ENCODE assay signal across 12 mouse cellular contexts in the genomic region with DNA sequence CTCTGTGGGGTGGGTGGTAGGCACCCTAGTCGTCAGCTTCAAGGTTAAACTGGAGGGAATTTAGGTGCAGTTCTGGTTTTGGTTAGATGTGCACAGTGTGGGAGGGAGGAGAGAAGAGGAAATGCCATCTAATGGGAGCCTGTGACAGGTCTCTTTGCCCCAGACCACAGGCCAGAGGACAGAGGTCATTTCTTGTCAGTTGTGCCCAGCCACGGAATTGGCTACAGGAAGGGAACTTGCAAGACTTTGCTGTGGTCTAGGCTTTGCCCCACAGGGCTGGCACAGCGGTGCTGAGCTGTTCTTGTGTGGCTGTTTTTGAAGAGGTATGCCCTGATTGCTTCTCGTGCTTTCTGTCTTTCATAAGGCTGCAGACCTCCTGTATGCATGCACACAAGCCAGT. TPM values are rescaled to one million over a fixed set of nuclear protein-coding genes. Genes with fewer than 3 reads are reported as not detected.
DNase-seq lines count a peak whose midpoint lies in the region; ATAC-seq and TF ChIP-seq lines count a peak whose summit lies in the region.
"Had no signal": no experiment of that assay in that cellular context is flagged by ENCODE, and none has a peak within 500 bp of the region (broad histone marks: within the 10 kb centered on the region; RNA-seq: fewer than 3 reads in every experiment).

No protein-coding gene starts in this region.

- no peak for TF ChIP-seq CTCF in gastrocnemius, adult 2 months (IDR thresholded peaks at IDR 0.05)

- no peak overlapping the region for H3K4me3 ChIP-seq in gastrocnemius, adult 2 months
- H3K4me3 ChIP-seq in embryonic facial prominence, embryonic 14.5 days (ENCODE audit: low read depth, low read length), result no peak overlapping the region
- no peak overlapping the region for H3K4me3 ChIP-seq in hindbrain, embryonic 14.5 days (replicated peaks; ENCODE audit: low read length)
- no peak overlapping the region for H3K4me3 ChIP-seq in midbrain, embryonic 16.5 days (ENCODE audit: low read depth, low read length)
- H3K4me3 ChIP-seq: heart, embryonic 12.5 days had no signal

- peaks cover 5% of the 10 kb centered on the region; the same call in 1 of the 2 replicates for H3K4me1 ChIP-seq in embryonic facial prominence, embryonic 14.5 days (ENCODE audit: control insufficient read depth, insufficient read depth, low read length)
- H3K4me1 ChIP-seq in hindbrain, embryonic 14.5 days (replicated peaks; ENCODE audit: control insufficient read depth, insufficient read depth, low read length), result peaks cover 39% of the 10 kb centered on the region
- peaks cover 21% of the 10 kb centered on the region for H3K4me1 ChIP-seq in midbrain, embryonic 16.5 days (ENCODE audit: control insufficient read depth, insufficient read depth, low read length)

- intact Hi-C loops in gastrocnemius, adult 2 months (cut with DNase I), result no loop called here
- intact Hi-C loops in gastrocnemius, postnatal 14 days (cut with DNase I; ENCODE audit: low total_unique reads), result no loop called here

- DNase-seq in gastrocnemius, adult 2 months, result no peak
- no peak for DNase-seq in gastrocnemius, postnatal 14 days
- DNase-seq in embryonic facial prominence, embryonic 14.5 days (ENCODE audit: low spot score), result no peak
- no peak for DNase-seq in hindbrain, embryonic 14.5 days (ENCODE audit: low spot score)
- DNase-seq in frontal cortex, postnatal 25 days (ENCODE audit: low spot score in 2 of 2), result no peak
- no peak for DNase-seq in kidney, adult 18-20 months
- DNase-seq in cerebellum, postnatal 25 days, result no peak
- DNase-seq: adrenal gland, postnatal 10 days; kidney, postnatal 14 days had no signal

- ATAC-seq in embryonic facial prominence, embryonic 14.5 days (ENCODE audit: low read depth), result no peak
- ATAC-seq in hindbrain, embryonic 14.5 days (ENCODE audit: low FRiP score), result no peak
- no peak for ATAC-seq in midbrain, embryonic 16.5 days
- ATAC-seq: lung, postnatal 0 days had no signal

- no peaks in the 10 kb centered on the region for H3K27me3 ChIP-seq in embryonic facial prominence, embryonic 14.5 days (replicated peaks; ENCODE audit: control insufficient read depth, insufficient read depth, low read length)
- no peaks in the 10 kb centered on the region for H3K27me3 ChIP-seq in hindbrain, embryonic 14.5 days (ENCODE audit: control insufficient read depth, insufficient read depth, low read length)
- no peaks in the 10 kb centered on the region for H3K27me3 ChIP-seq in midbrain, embryonic 16.5 days (ENCODE audit: control insufficient read depth, insufficient read depth, low read depth, low read length)
- H3K27me3 ChIP-seq: heart, embryonic 12.5 days had no signal

- H3K36me3 ChIP-seq in embryonic facial prominence, embryonic 14.5 days (ENCODE audit: control insufficient read depth, insufficient read depth, low read length), result no peaks in the 10 kb centered on the region
- H3K36me3 ChIP-seq in hindbrain, embryonic 14.5 days (replicated peaks; ENCODE audit: control insufficient read depth, insufficient read depth), result no peaks in the 10 kb centered on the region
- H3K36me3 ChIP-seq in midbrain, embryonic 16.5 days (ENCODE audit: control insufficient read depth, insufficient read depth, low read length), result no peaks in the 10 kb centered on the region
- H3K36me3 ChIP-seq: heart, embryonic 12.5 days had no signal

- H3K4me2 ChIP-seq in embryonic facial prominence, embryonic 14.5 days (ENCODE audit: low read depth, low read length), result no peak overlapping the region
- H3K4me2 ChIP-seq in hindbrain, embryonic 14.5 days (replicated peaks), result no peak overlapping the region
- H3K4me2 ChIP-seq in midbrain, embryonic 16.5 days (ENCODE audit: low read length), result no peak overlapping the region
- H3K4me2 ChIP-seq: heart, embryonic 12.5 days had no signal

- 50% methylated on average over 4 of the region's 4 CpGs for WGBS in embryonic facial prominence, embryonic 14.5 days
- WGBS in hindbrain, embryonic 14.5 days, result 62% methylated on average over 4 of the region's 4 CpGs
- 57% methylated on average over 4 of the region's 4 CpGs for WGBS in midbrain, embryonic 16.5 days

- 0 out of 2 replicates have a peak overlapping the region, but pooled peaks have one; percentile 16 for H3K27ac ChIP-seq in gastrocnemius, adult 2 months
- H3K27ac ChIP-seq in embryonic facial prominence, embryonic 14.5 days (replicated peaks; ENCODE audit: low read depth, low read length), result no peak overlapping the region
- peak overlapping the region; percentile 73 for H3K27ac ChIP-seq in hindbrain, embryonic 14.5 days
- 0 out of 2 replicates have a peak overlapping the region, but pooled peaks have one; percentile 62 for H3K27ac ChIP-seq in midbrain, embryonic 16.5 days (ENCODE audit: low read length)

- 0 out of 2 replicates have a peak overlapping the region, but pooled peaks have one; percentile 2 for H3K9ac ChIP-seq in embryonic facial prominence, embryonic 14.5 days (ENCODE audit: low read depth, low read length)
- H3K9ac ChIP-seq in hindbrain, embryonic 14.5 days, result 0 out of 2 replicates have a peak overlapping the region, but pooled peaks have one; percentile 24
- H3K9ac ChIP-seq in midbrain, embryonic 16.5 days (ENCODE audit: low read depth, low read length), result peak overlapping the region; percentile 48; the same call in 1 of the 2 replicates
- H3K9ac ChIP-seq: heart, embryonic 12.5 days had no signal

- no peaks in the 10 kb centered on the region for H3K9me3 ChIP-seq in embryonic facial prominence, embryonic 14.5 days (ENCODE audit: control insufficient read depth, low read length)
- H3K9me3 ChIP-seq in hindbrain, embryonic 14.5 days (ENCODE audit: control insufficient read depth, low read length), result no peaks in the 10 kb centered on the region
- no peaks in the 10 kb centered on the region for H3K9me3 ChIP-seq in midbrain, embryonic 16.5 days (replicated peaks; ENCODE audit: control insufficient read depth, low read length, poor library complexity, severe bottlenecking)
- H3K9me3 ChIP-seq: heart, embryonic 12.5 days had no signal

RNA-seq across cellular contexts. Expression of gene Eipr1, which starts 48.8 kb away (rescaled TPM):
- 1 to 10 TPM; 6.5 to 7.2 TPM for total RNA-seq in gastrocnemius, adult 2 months (2021)
- 1 to 10 TPM; 6.4 to 7.0 TPM for total RNA-seq in gastrocnemius, postnatal 14 days (2021)
- polyA plus RNA-seq in embryonic facial prominence, embryonic 14.5 days (2014; fragmentation: Nextera tagmentation; extraction: Ambion mirVana), result 28.2 and 29.0 TPM in 2 replicates
- polyA plus RNA-seq in hindbrain, embryonic 14.5 days (2014; fragmentation: Nextera tagmentation; extraction: Ambion mirVana), result 68.2 and 75.3 TPM in 2 replicates
- 69.7 and 70.7 TPM in 2 replicates for polyA plus RNA-seq in midbrain, embryonic 16.5 days (2015; fragmentation: Nextera tagmentation; extraction: Ambion mirVana)

RNA-seq across cellular contexts. Expression of gene Trappc12, which starts 50.2 kb away (rescaled TPM):
- total RNA-seq in gastrocnemius, adult 2 months (2021), result 10 to 100 TPM; 18.2 to 22.5 TPM
- 10 to 100 TPM; 13.6 to 14.8 TPM for total RNA-seq in gastrocnemius, postnatal 14 days (2021)
- polyA plus RNA-seq in embryonic facial prominence, embryonic 14.5 days (2014; fragmentation: Nextera tagmentation; extraction: Ambion mirVana), result 32.9 and 38.0 TPM in 2 replicates
- 39.1 and 41.3 TPM in 2 replicates for polyA plus RNA-seq in hindbrain, embryonic 14.5 days (2014; fragmentation: Nextera tagmentation; extraction: Ambion mirVana)
- 43.1 and 43.6 TPM in 2 replicates for polyA plus RNA-seq in midbrain, embryonic 16.5 days (2015; fragmentation: Nextera tagmentation; extraction: Ambion mirVana)
